9 mouse cellular contexts compared by ENCODE assay signal in genomic region chr5:107110880-107111520, GRCm38 (mm10).
DNase-seq lines count a peak whose midpoint lies in the region; ATAC-seq lines count a peak whose summit lies in the region.
"Had no signal": no experiment of that assay in that cellular context is flagged by ENCODE, and none has a peak within 500 bp of the region (broad histone marks: within the 10 kb centered on the region; RNA-seq: fewer than 3 reads in every experiment).

No protein-coding gene starts in this region.

- peaks cover 8% of the 10 kb centered on the region; the same call in 1 of the 2 replicates for H3K36me3 ChIP-seq in lung, embryonic 16.5 days (ENCODE audit: control insufficient read depth, insufficient read depth, low read length)

- H3K4me1 ChIP-seq in lung, embryonic 16.5 days (replicated peaks; ENCODE audit: control insufficient read depth, insufficient read depth, low read length), result peaks cover 21% of the 10 kb centered on the region

- peak overlapping the region; percentile 41 for H3K9ac ChIP-seq in lung, embryonic 16.5 days (ENCODE audit: low read length)

- no peaks in the 10 kb centered on the region for H3K27me3 ChIP-seq in lung, embryonic 16.5 days (ENCODE audit: control insufficient read depth, insufficient read depth, low read depth, low read length)

- DNase-seq in cerebellum, adult 8-10 months, result peak; percentile 14
- no peak for DNase-seq in lung, postnatal 14 days
- peak; percentile 49 for DNase-seq in hindlimb bud, embryonic 11.5 days (ENCODE audit: extremely low spot score, low read depth, low spot score)
- peak; percentile 62 for DNase-seq in mesoderm, embryonic 11.5 days (ENCODE audit: low read depth, low spot score)
- DNase-seq in spleen, postnatal 14 days (ENCODE audit: low spot score in 2 of 2), result no peak

- ATAC-seq in cerebellum, adult (ENCODE audit: insufficient number of reproducible peaks, low FRiP score, low TSS enrichment), result no peak; the same call in 1 of the 2 replicates
- peak; percentile 50 for ATAC-seq in lung, embryonic 16.5 days (ENCODE audit: low read depth)
- no peak for ATAC-seq in activated CD4-positive, CD25-positive, alpha-beta regulatory T cell, adult 4 months

- H3K9me3 ChIP-seq in lung, embryonic 16.5 days (ENCODE audit: control insufficient read depth, low read length), result no peaks in the 10 kb centered on the region

- H3K4me3 ChIP-seq in lung, embryonic 16.5 days (ENCODE audit: low read length), result no peak overlapping the region
- H3K4me3 ChIP-seq: erythroblast, embryonic 14.5 days had no signal

- H3K27ac ChIP-seq in lung, embryonic 16.5 days (ENCODE audit: low read length), result peak overlapping the region; percentile 72

- WGBS in lung, embryonic 16.5 days, result 16% methylated on average over 7 of the region's 7 CpGs

- H3K4me2 ChIP-seq in lung, embryonic 16.5 days (ENCODE audit: low read depth, low read length), result no peak overlapping the region

Comparison
In these comparisons a context has a peak if more than half of its experiments do, and no peak if none do; other contexts are left out.
1. DNase-seq: peak in cerebellum, adult 8-10 months (single experiment), hindlimb bud, embryonic 11.5 days (single experiment) and mesoderm, embryonic 11.5 days (single experiment); none in lung, postnatal 14 days (single experiment) and spleen, postnatal 14 days (0 of 2).